Mouse (Mus musculus) left cerebral cortex, postnatal 10 days (tissue): ENCODE data around the gene Fam107b. TPM values are rescaled to one million over a fixed set of nuclear protein-coding genes. Genes with fewer than 3 reads are reported as not detected.

Source experiments
- DNase-seq, 2 experiments: peaks; one replicate each; pipeline ENCODE4 v3.0.0; 2021 to 2022; ENCODE audit warnings: low spot score in 2 of 2, mixed read lengths in 1 of 2; ENCODE audit errors: extremely low spot score in 1 of 2
- intact Hi-C: fragments of 180-260 bp; cut with DNase I; formaldehyde crosslinking; loops from one replicate; pipeline ENCODE4 v1.15.1; 2025
- total RNA-seq, 2 experiments: library from RNA; stranded (reverse); gene quantifications; 2 replicates each; pipeline ENCODE4 v1.2.3; 2021

Fam107b gene
- total RNA-seq, 2 experiments from 2014 or later: 11.0 to 13.3 TPM

- intact Hi-C loops: loop anchor here (5.0 to 10.0 kb wide), 2 partner anchors 254 to 452 kb away; no protein-coding TSS in a partner anchor
- DNase-seq: no peak
Observed at GRCm38 (mm10) chr2:3796543-3796942, 226.3 kb downstream of the Fam107b start.

DNA sequence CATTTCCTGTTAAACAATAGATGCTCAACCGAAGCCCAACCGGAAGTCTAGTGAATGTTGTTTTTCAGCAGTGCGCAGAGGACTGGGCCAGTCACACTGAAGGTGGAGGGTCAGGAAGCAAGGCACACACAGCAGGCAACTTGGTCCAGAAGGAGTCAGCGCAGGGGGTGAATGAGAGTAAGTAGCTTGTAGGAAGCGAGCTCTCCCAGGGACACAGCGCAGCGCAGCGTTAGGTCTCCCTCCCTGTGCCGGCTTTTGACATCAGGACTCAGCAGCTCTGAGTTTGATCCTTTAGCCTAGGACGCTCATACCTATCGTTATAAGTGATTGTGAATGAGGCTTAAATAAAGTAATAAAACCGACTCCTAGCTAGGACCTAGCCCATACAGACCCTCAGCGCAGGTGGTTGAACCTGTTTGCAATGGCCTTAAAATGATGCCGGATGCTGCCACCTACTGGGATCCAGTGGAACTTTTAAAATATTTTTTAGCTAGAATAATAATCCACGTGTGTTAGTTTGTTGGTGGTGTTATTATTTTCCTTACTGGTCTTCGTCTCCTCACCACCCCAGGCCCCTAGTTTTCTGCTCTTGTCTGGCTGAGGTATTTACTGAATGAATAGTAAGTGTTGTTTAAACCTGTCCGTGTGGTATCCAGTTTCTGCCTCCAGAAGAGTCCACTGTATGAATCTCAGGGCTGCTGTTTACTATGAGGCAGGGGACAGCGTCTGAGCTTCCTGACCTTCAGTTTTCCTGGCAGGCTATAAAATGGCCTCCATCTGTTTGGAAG lies 229.7 kb downstream of the Fam107b start:
- intact Hi-C loops: loop anchor here (5.0 to 10.0 kb wide), 2 partner anchors 258 to 455 kb away; no protein-coding TSS in a partner anchor
- DNase-seq: peak; percentile 32 to 33

DNA sequence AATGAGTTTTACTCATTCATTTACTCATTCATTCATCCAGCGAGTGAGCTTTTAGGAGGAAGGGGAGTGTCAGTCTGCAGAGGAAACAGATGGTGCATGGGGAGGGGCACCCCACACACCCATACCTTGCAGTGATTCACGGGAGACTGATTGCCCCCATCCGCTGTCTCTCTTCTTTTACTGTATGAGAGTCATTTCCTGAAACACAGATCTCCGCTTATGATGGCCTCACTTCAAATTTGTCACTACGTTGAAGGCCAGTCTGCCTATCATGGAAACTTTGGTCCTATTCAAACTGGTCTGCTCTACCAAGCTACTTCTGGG lies 230.2 kb downstream of the Fam107b start:
- DNase-seq: no peak
- intact Hi-C loops: no loop called here

GRCm38 (mm10) chr2:3805742-3806141 lies 235.5 kb downstream of the Fam107b start:
- no peak for DNase-seq
- intact Hi-C loops: no loop called here

DNA sequence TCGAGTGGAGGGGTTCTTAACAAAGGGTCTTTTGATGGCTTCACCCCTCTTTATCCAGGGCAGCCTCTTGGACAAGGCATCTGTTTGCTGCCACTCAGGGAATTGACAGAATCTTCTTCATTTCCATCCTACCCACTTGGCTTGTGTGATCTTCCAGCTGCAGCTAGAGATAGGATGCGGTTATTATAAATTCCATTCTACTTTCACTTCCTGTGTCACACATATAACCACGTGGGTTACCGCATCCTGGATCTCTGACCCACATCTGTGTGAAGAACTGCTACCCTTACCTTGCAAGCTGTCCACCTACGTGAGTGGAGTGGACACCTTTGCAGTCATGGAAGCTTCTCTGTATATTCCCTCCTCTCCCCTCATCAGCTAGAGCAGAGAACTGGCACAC lies 240.0 kb downstream of the Fam107b start:
- intact Hi-C loops: loop anchor here (10.0 kb wide), 1 partner anchor 114 kb away; no protein-coding TSS in a partner anchor
- DNase-seq: no peak

GRCm38 (mm10) chr2:3816142-3816609 lies 245.9 kb downstream of the Fam107b start:
- peak; percentile 75 to 83 for DNase-seq
- intact Hi-C loops: loop anchor here (5.0 to 10.0 kb wide), 3 partner anchors 109 to 676 kb away; partner anchors contain the start of gene Frmd4a

GRCm38 (mm10) chr2:3817626-3818025 lies 247.3 kb downstream of the Fam107b start:
- intact Hi-C loops: loop anchor here (5.0 to 10.0 kb wide), 3 partner anchors 107 to 675 kb away; partner anchors contain the start of gene Frmd4a
- no peak for DNase-seq

GRCm38 (mm10) chr2:3822483-3823455 lies 252.5 kb downstream of the Fam107b start:
- intact Hi-C loops: no loop called here
- DNase-seq: no peak

Other genes starting within 250 kb of the Fam107b start
- gene Rpp38, start 237.8 kb upstream of the Fam107b start, total RNA-seq: 1 to 10 TPM; 7.3 to 8.0 TPM
- 1 to 10 TPM; 1.7 to 1.9 TPM for gene Acbd7, start 234.3 kb upstream of the Fam107b start, total RNA-seq
- not detected for gene Olah, start 173.3 kb upstream of the Fam107b start, total RNA-seq
- gene Meig1, start 147.8 kb upstream of the Fam107b start, total RNA-seq: 1 to 10 TPM; 3.1 to 3.2 TPM
- 10 to 100 TPM in 1 of 2 experiments, 1 to 10 TPM in 1; 9.6 to 11.8 TPM for gene Dclre1c, start 146.4 kb upstream of the Fam107b start, total RNA-seq
- gene Suv39h2, start 95.5 kb upstream of the Fam107b start, total RNA-seq: 1 to 10 TPM; 3.9 to 4.2 TPM
- gene Gm45902, start 57.7 kb upstream of the Fam107b start, total RNA-seq: 1 to 10 TPM; 5.3 to 6.8 TPM
- 10 to 100 TPM; 44.3 to 51.0 TPM for gene Hspa14, start 57.7 kb upstream of the Fam107b start, total RNA-seq
- gene Cdnf, start 57.5 kb upstream of the Fam107b start, total RNA-seq: 1 to 10 TPM in 1 of 2 experiments, under 1 TPM in 1; 0.97 to 1.1 TPM